Mouse (Mus musculus) neural tube, embryonic 12.5 days (tissue): ENCODE measurements around the gene Tmem151b. TPM values are rescaled to one million over a fixed set of nuclear protein-coding genes. Genes with fewer than 3 reads are reported as not detected.

Source experiments
- polyA plus RNA-seq: library from polyadenylated mRNA; unstranded; fragments of >200 nt; fragmentation: Nextera tagmentation; extraction: Ambion mirVana; gene quantifications from 2 replicates; pipeline ENCODE4 v1.2.1, GENCODE M21; 2016

Gene Tmem151b
- polyA plus RNA-seq, 1 experiment from 2014 or later, result 10.5 TPM

Other genes with a start within 250 kb of the Tmem151b start
- gene Cdc5l, start 115.9 kb downstream of the Tmem151b start, polyA plus RNA-seq, result 68.1 and 71.8 TPM in 2 replicates
- 1.2 and 1.3 TPM in 2 replicates for gene Spats1, start 74.3 kb downstream of the Tmem151b start, polyA plus RNA-seq
- gene Aars2, start 42.8 kb downstream of the Tmem151b start, polyA plus RNA-seq, result 23.6 and 25.4 TPM in 2 replicates
- gene Tcte1, start 26.2 kb downstream of the Tmem151b start, polyA plus RNA-seq, result 1.9 TPM in 2 replicates
- 7.4 and 7.5 TPM in 2 replicates for gene Nfkbie, start 6.0 kb upstream of the Tmem151b start, polyA plus RNA-seq
- gene Slc35b2, start 14.2 kb upstream of the Tmem151b start, polyA plus RNA-seq, result 87.6 and 90.5 TPM in 2 replicates
- 1,381 and 1,470 TPM in 2 replicates for gene Hsp90ab1, start 23.6 kb upstream of the Tmem151b start, polyA plus RNA-seq
- gene Slc29a1, start 49.9 kb upstream of the Tmem151b start, polyA plus RNA-seq, result 44.7 and 47.9 TPM in 2 replicates
- 4.4 and 6.8 TPM in 2 replicates for gene Mymx, start 52.4 kb upstream of the Tmem151b start, polyA plus RNA-seq
- gene Capn11, start 109.6 kb upstream of the Tmem151b start, polyA plus RNA-seq, result 1.1 and 1.4 TPM in 2 replicates
- 101 and 102 TPM in 2 replicates for gene Mrpl14, start 136.6 kb upstream of the Tmem151b start, polyA plus RNA-seq
- gene Tmem63b, start 137.2 kb upstream of the Tmem151b start, polyA plus RNA-seq, result 106 and 108 TPM in 2 replicates
- not detected in 2 replicates for gene 1600014C23Rik, start 184.2 kb upstream of the Tmem151b start, polyA plus RNA-seq